17 mouse cellular contexts compared by ENCODE assay signal in the genomic region with DNA sequence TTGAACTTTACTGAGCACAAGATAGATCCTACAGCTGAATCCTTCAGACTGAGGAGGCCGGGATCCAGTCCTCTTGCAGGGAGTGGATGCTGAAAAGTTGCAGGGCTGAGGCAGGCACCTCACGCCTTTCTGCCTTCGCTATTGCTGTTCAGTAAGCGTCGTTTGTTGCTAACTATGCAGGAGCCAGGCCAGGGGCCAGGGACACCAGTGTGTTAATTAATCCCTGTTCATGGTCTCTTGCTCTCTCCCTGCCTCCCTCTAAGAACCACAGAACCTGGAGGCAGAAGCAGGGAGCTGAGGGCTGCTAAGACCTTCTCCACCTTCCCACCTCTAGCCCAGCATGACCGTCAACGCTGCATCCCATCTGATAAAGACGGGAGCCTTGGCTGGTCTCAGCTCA.
"Had no signal": no experiment of that assay in that cellular context is flagged by ENCODE, and none has a peak within 500 bp of the region (broad histone marks: within the 10 kb centered on the region; RNA-seq: fewer than 3 reads in every experiment).

No protein-coding gene starts in this region.

- H3K27ac ChIP-seq: lung, embryonic 15.5 days; macrophage; midbrain, embryonic 13.5 days; midbrain, embryonic 15.5 days; neural tube, embryonic 12.5 days; stomach, embryonic 15.5 days; stomach, postnatal 0 days had no signal

- H3K4me1 ChIP-seq: midbrain, embryonic 15.5 days had no signal

- DNase-seq: liver, postnatal 0 days; lung, adult 2 months; lung, postnatal 14 days; lung, postnatal 36 days; right cerebral cortex, postnatal 14 days; thymus, adult 2 months; thymus, postnatal 25 days had no signal

- H3K4me3 ChIP-seq: lung, embryonic 15.5 days; megakaryocyte, embryonic 14.5 days; midbrain, embryonic 13.5 days; midbrain, embryonic 15.5 days; neural tube, embryonic 12.5 days; stomach, embryonic 15.5 days had no signal

- H3K9me3 ChIP-seq: lung, embryonic 15.5 days; midbrain, embryonic 13.5 days; midbrain, embryonic 15.5 days; neural tube, embryonic 12.5 days; stomach, embryonic 15.5 days had no signal

- H3K9ac ChIP-seq: liver, postnatal 0 days; lung, embryonic 15.5 days; midbrain, embryonic 13.5 days; midbrain, embryonic 15.5 days; neural tube, embryonic 12.5 days; stomach, embryonic 15.5 days had no signal

- H3K4me2 ChIP-seq: lung, embryonic 15.5 days; midbrain, embryonic 11.5 days; midbrain, embryonic 13.5 days; midbrain, embryonic 15.5 days; neural tube, embryonic 12.5 days; stomach, embryonic 15.5 days had no signal

- H3K36me3 ChIP-seq: lung, embryonic 15.5 days; midbrain, embryonic 13.5 days; midbrain, embryonic 15.5 days; neural tube, embryonic 12.5 days; stomach, embryonic 15.5 days had no signal

- H3K27me3 ChIP-seq: lung, embryonic 15.5 days; midbrain, embryonic 13.5 days; midbrain, embryonic 15.5 days; neural tube, embryonic 12.5 days; stomach, embryonic 15.5 days had no signal

- ATAC-seq: liver, postnatal 0 days; lung, postnatal 0 days; midbrain, embryonic 13.5 days; midbrain, embryonic 15.5 days had no signal
